Mouse (Mus musculus): ENCODE measurements around the gene Ranbp1. TPM values are rescaled to one million over a fixed set of nuclear protein-coding genes. Genes with fewer than 3 reads are reported as not detected.

Gene Ranbp1
- total and polyA plus RNA-seq, 2 experiments from 2014 or later = 65.1 to 210 TPM

- Histone ChIP-seq H3K27ac (ENCODE audit: low read depth) (no peak overlapping the region), H3K9ac (replicated peaks; ENCODE audit: low read depth, low read length) (peak overlapping the region; percentile 90; the same call in 1 of the 2 replicates), H3K4me3 (ENCODE audit: low read depth, low read length) (peak overlapping the region; percentile 89; the same call in 1 of the 2 replicates), H3K36me3 (replicated peaks; ENCODE audit: control insufficient read depth, insufficient read depth, low read length) (peaks cover 8% of the 10 kb centered on the region), H3K27me3 (ENCODE audit: control insufficient read depth, insufficient read depth, low read length) (no peaks in the 10 kb centered on the region), H3K9me3 (replicated peaks; ENCODE audit: control insufficient read depth, low read length) (no peaks in the 10 kb centered on the region), H3K4me2 (ENCODE audit: low read depth, low read length) (peak overlapping the region; percentile 93; the same call in 1 of the 2 replicates), H3K4me1 (ENCODE audit: control insufficient read depth, insufficient read depth) (peaks cover 58% of the 10 kb centered on the region)
- DNase-seq (ENCODE audit: low spot score) (no peak), ATAC-seq (ENCODE audit: insufficient read depth, low read depth) (no peak)
- TF ChIP-seq CTCF (IDR thresholded peaks at IDR 0.05; ENCODE audit: low read depth) = no peak
- no peak for TF ChIP-seq EP300 (IDR thresholded peaks at IDR 0.05; ENCODE audit: low read depth)
- WGBS = 28% methylated on average over 1 of the region's 1 CpGs
These were observed 15.1 kb downstream of the Ranbp1 start for GRCm38 (mm10) chr16:18233451-18233850.

GRCm38 (mm10) chr16:18231451-18231850, 17.1 kb downstream of the Ranbp1 start:
- H3K4me3 ChIP-seq (ENCODE audit: low read depth, low read length) = no peak overlapping the region
- peak overlapping the region; percentile 93 for H3K27ac ChIP-seq (ENCODE audit: low read depth)
- no peak overlapping the region for H3K9ac ChIP-seq (replicated peaks; ENCODE audit: low read depth, low read length)
- no peak for TF ChIP-seq EP300 (IDR thresholded peaks at IDR 0.05; ENCODE audit: low read depth)
- no peak for TF ChIP-seq CTCF (IDR thresholded peaks at IDR 0.05; ENCODE audit: low read depth)
- H3K4me1 ChIP-seq (ENCODE audit: control insufficient read depth, insufficient read depth) = peaks cover 58% of the 10 kb centered on the region
- WGBS = 70% methylated on average over 4 of the region's 4 CpGs
- 0 out of 2 replicates have a peak overlapping the region, but pooled peaks have one; percentile 1 for H3K4me2 ChIP-seq (ENCODE audit: low read depth, low read length)
- H3K27me3 ChIP-seq (ENCODE audit: control insufficient read depth, insufficient read depth, low read length) = no peaks in the 10 kb centered on the region
- peaks cover 16% of the 10 kb centered on the region for H3K36me3 ChIP-seq (replicated peaks; ENCODE audit: control insufficient read depth, insufficient read depth, low read length)
- H3K9me3 ChIP-seq (replicated peaks; ENCODE audit: control insufficient read depth, low read length) = no peaks in the 10 kb centered on the region
- ATAC-seq (ENCODE audit: insufficient read depth, low read depth) (no peak), DNase-seq (ENCODE audit: low spot score) (no peak)

- TF ChIP-seq CTCF (IDR thresholded peaks at IDR 0.05; ENCODE audit: low read depth) (no peak), EP300 (IDR thresholded peaks at IDR 0.05; ENCODE audit: low read depth) (no peak)
- Histone ChIP-seq H3K9ac (replicated peaks; ENCODE audit: low read depth, low read length) (no peak overlapping the region), H3K4me1 (ENCODE audit: control insufficient read depth, insufficient read depth) (peaks cover 55% of the 10 kb centered on the region), H3K4me2 (ENCODE audit: low read depth, low read length) (0 out of 2 replicates have a peak overlapping the region, but pooled peaks have one; percentile 55), H3K27me3 (ENCODE audit: control insufficient read depth, insufficient read depth, low read length) (no peaks in the 10 kb centered on the region), H3K9me3 (replicated peaks; ENCODE audit: control insufficient read depth, low read length) (no peaks in the 10 kb centered on the region), H3K4me3 (ENCODE audit: low read depth, low read length) (no peak overlapping the region), H3K36me3 (replicated peaks; ENCODE audit: control insufficient read depth, insufficient read depth, low read length) (peaks cover 20% of the 10 kb centered on the region), H3K27ac (ENCODE audit: low read depth) (peak overlapping the region; percentile 93)
- ATAC-seq (ENCODE audit: insufficient read depth, low read depth) (no peak), DNase-seq (ENCODE audit: low spot score) (no peak)
- 78% methylated on average over 3 of the region's 3 CpGs for WGBS
These were observed 17.5 kb downstream of the Ranbp1 start for GRCm38 (mm10) chr16:18231047-18231446.

GRCm38 (mm10) chr16:18230617-18231016, 17.9 kb downstream of the Ranbp1 start:
- H3K4me1 ChIP-seq (ENCODE audit: control insufficient read depth, insufficient read depth) = peaks cover 51% of the 10 kb centered on the region
- H3K27ac ChIP-seq (ENCODE audit: low read depth) = peak overlapping the region; percentile 93
- peak overlapping the region; percentile 55 for H3K4me2 ChIP-seq (ENCODE audit: low read depth, low read length)
- TF ChIP-seq EP300 (IDR thresholded peaks at IDR 0.05; ENCODE audit: low read depth) (no peak), CTCF (IDR thresholded peaks at IDR 0.05; ENCODE audit: low read depth) (peak; percentile 16)
- no peak overlapping the region; the same call in 1 of the 2 replicates for H3K9ac ChIP-seq (replicated peaks; ENCODE audit: low read depth, low read length)
- DNase-seq (ENCODE audit: low spot score) (no peak), ATAC-seq (ENCODE audit: insufficient read depth, low read depth) (no peak)
- H3K36me3 ChIP-seq (replicated peaks; ENCODE audit: control insufficient read depth, insufficient read depth, low read length) = peaks cover 24% of the 10 kb centered on the region
- no peak overlapping the region for H3K4me3 ChIP-seq (ENCODE audit: low read depth, low read length)
- 49% methylated on average over 6 of the region's 6 CpGs for WGBS
- H3K27me3 ChIP-seq (ENCODE audit: control insufficient read depth, insufficient read depth, low read length) = no peaks in the 10 kb centered on the region
- no peaks in the 10 kb centered on the region for H3K9me3 ChIP-seq (replicated peaks; ENCODE audit: control insufficient read depth, low read length)

- Histone ChIP-seq H3K9me3 (replicated peaks; ENCODE audit: control insufficient read depth, low read length) (no peaks in the 10 kb centered on the region), H3K27me3 (ENCODE audit: control insufficient read depth, insufficient read depth, low read length) (no peaks in the 10 kb centered on the region), H3K4me1 (ENCODE audit: control insufficient read depth, insufficient read depth) (peaks cover 49% of the 10 kb centered on the region), H3K27ac (ENCODE audit: low read depth) (peak overlapping the region; percentile 93), H3K36me3 (replicated peaks; ENCODE audit: control insufficient read depth, insufficient read depth, low read length) (peaks cover 34% of the 10 kb centered on the region), H3K4me3 (ENCODE audit: low read depth, low read length) (peak overlapping the region; percentile 22), H3K9ac (replicated peaks; ENCODE audit: low read depth, low read length) (peak overlapping the region; percentile 35), H3K4me2 (ENCODE audit: low read depth, low read length) (peak overlapping the region; percentile 55)
- TF ChIP-seq EP300 (IDR thresholded peaks at IDR 0.05; ENCODE audit: low read depth) (no peak), CTCF (IDR thresholded peaks at IDR 0.05; ENCODE audit: low read depth) (no peak)
- peak; percentile 73 for DNase-seq (ENCODE audit: low spot score)
- peak; percentile 80 for ATAC-seq (ENCODE audit: insufficient read depth, low read depth)
- WGBS = 6% methylated on average over 11 of the region's 11 CpGs
These were observed 18.9 kb downstream of the Ranbp1 start for GRCm38 (mm10) chr16:18229622-18230021.

- H3K9me3 ChIP-seq (replicated peaks; ENCODE audit: control insufficient read depth, low read length) = no peaks in the 10 kb centered on the region
- TF ChIP-seq EP300 (IDR thresholded peaks at IDR 0.05; ENCODE audit: low read depth) = no peak
- no peak for TF ChIP-seq CTCF (IDR thresholded peaks at IDR 0.05; ENCODE audit: low read depth)
- peak overlapping the region; percentile 93 for H3K27ac ChIP-seq (ENCODE audit: low read depth)
- WGBS = 72% methylated on average over 4 of the region's 4 CpGs
- H3K4me2 ChIP-seq (ENCODE audit: low read depth, low read length) = peak overlapping the region; percentile 55; the same call in 1 of the 2 replicates
- ATAC-seq (ENCODE audit: insufficient read depth, low read depth) = no peak
- no peak overlapping the region for H3K4me3 ChIP-seq (ENCODE audit: low read depth, low read length)
- peaks cover 44% of the 10 kb centered on the region for H3K4me1 ChIP-seq (ENCODE audit: control insufficient read depth, insufficient read depth)
- no peak for DNase-seq (ENCODE audit: low spot score)
- no peak overlapping the region for H3K9ac ChIP-seq (replicated peaks; ENCODE audit: low read depth, low read length)
- no peaks in the 10 kb centered on the region for H3K27me3 ChIP-seq (ENCODE audit: control insufficient read depth, insufficient read depth, low read length)
- peaks cover 42% of the 10 kb centered on the region for H3K36me3 ChIP-seq (replicated peaks; ENCODE audit: control insufficient read depth, insufficient read depth, low read length)
These were observed 19.7 kb downstream of the Ranbp1 start for GRCm38 (mm10) chr16:18228856-18229255.

All from heart, postnatal 0 days (tissue).